Mouse (Mus musculus) spleen, adult 2 months (tissue): Measurements from ENCODE around the gene Frmpd2.

Source experiments
- CTCF ChIP-seq: fragments of 200-500 bp; IDR thresholded peaks from 2 replicates; pipeline ENCODE4 v1.5.1; 2011; ENCODE audit warnings: mild to moderate bottlenecking, inconsistent platforms; ENCODE audit not compliant: insufficient read depth, insufficient read length, insufficient replicate concordance; ENCODE audit errors: extremely low read depth
- POLR2A ChIP-seq: fragments of 200-500 bp; IDR thresholded peaks from 2 replicates; pipeline ENCODE4 v1.6.1; 2011; ENCODE audit warnings: low read depth, low read length, inconsistent platforms

- no peak for TF ChIP-seq CTCF
- TF ChIP-seq POLR2A: no peak
Observed at GRCm38 (mm10) chr14:33423003-33423402, 48.5 kb upstream of the Frmpd2 start.
